Mouse (Mus musculus): ENCODE results near the gene Btbd35f11. TPM values are rescaled to one million over a fixed set of nuclear protein-coding genes. Genes with fewer than 3 reads are reported as not detected.
"Not testable (repeated sequence)": the region's sequence is repeated elsewhere in the genome, so short reads cannot be mapped to it uniquely, and the experiment has no call there.

The Btbd35f11 gene
- total RNA-seq (2021) = not detected
- long read RNA-seq, experiment 1 = 0 reads
- long read RNA-seq, experiment 2 = 0 reads

DNA sequence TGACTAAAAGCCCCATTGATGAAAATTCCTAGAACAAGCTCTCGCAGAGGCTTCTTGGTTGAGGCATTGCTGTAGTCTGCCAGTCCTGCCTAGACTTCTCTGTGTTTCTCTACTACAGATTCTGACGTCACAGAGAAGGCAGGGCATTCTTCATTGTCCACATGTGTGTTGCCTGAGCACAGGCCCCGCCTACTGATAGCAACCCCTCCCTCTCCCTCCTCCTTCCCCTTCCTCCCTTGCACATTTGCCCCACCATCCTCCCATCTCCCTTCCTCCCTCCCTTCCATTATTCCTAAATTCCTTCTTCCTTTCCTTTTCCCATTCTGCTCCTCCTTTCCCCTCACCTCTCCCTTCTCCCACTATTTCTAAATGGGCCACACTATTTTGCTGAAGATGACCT, at the start of gene Btbd35f11:
Btbd35f11 (minus strand) TSS at position 101 of the 400 bp plus-strand sequence.
- H3K4me3 ChIP-seq; H3K27ac ChIP-seq; DNase-seq (ENCODE audit: low spot score in 2 of 2): not testable (repeated sequence)

GRCm38 (mm10) chrX:3409946-3410345, 33.5 kb downstream of the Btbd35f11 start:
- DNase-seq (ENCODE audit: low spot score in 2 of 2); H3K4me3 ChIP-seq; H3K27ac ChIP-seq: not testable (repeated sequence)

Other genes with a start within 250 kb of the Btbd35f11 start
- gene Btbd35f24, start 247.9 kb downstream of the Btbd35f11 start, total RNA-seq (2021) = not detected